Mouse (Mus musculus) heart, adult 18-20 months (tissue): Measurements from ENCODE around the gene Plod1. TPM values are rescaled to one million over a fixed set of nuclear protein-coding genes. Genes with fewer than 3 reads are reported as not detected.

Source experiments
- total RNA-seq, 2 experiments: library from RNA; stranded (reverse); gene quantifications; 2 replicates each; pipeline ENCODE4 v1.2.3; 2021

The Plod1 gene
- total RNA-seq, 2 experiments from 2014 or later: 61.0 to 65.3 TPM

Other genes with a start within 250 kb of the Plod1 start
- not detected for gene Zfp534, start 234.2 kb downstream of the Plod1 start, total RNA-seq
- 1 to 10 TPM; 2.1 to 2.2 TPM for gene Zfp984, start 127.0 kb downstream of the Plod1 start, total RNA-seq
- gene Zfp933, start 88.4 kb downstream of the Plod1 start, total RNA-seq: 10 to 100 TPM in 1 of 2 experiments, 1 to 10 TPM in 1; 9.8 to 10.9 TPM
- gene Miip, start 68.0 kb downstream of the Plod1 start, total RNA-seq: 1 to 10 TPM; 4.6 to 7.5 TPM
- 10 to 100 TPM; 17.2 to 22.3 TPM for gene Fv1, start 67.8 kb downstream of the Plod1 start, total RNA-seq
- gene Mfn2, start 32.1 kb downstream of the Plod1 start, total RNA-seq: 100 to 1,000 TPM; 623 to 655 TPM
- gene 2510039O18Rik, start 4.1 kb upstream of the Plod1 start, total RNA-seq: 10 to 100 TPM; 38.1 to 43.1 TPM
- 100 to 1,000 TPM; 170 to 310 TPM for gene Nppb, start 49.0 kb upstream of the Plod1 start, total RNA-seq
- 1,000 to 10,000 TPM; 1,365 to 1,908 TPM for gene Nppa, start 64.0 kb upstream of the Plod1 start, total RNA-seq
- 1 to 10 TPM; 7.8 to 8.0 TPM for gene Clcn6, start 102.1 kb upstream of the Plod1 start, total RNA-seq
- gene Mthfr, start 102.3 kb upstream of the Plod1 start, total RNA-seq: 10 to 100 TPM in 1 of 2 experiments, 1 to 10 TPM in 1; 7.9 to 10.7 TPM
- 10 to 100 TPM; 47.8 to 50.4 TPM for gene Agtrap, start 151.3 kb upstream of the Plod1 start, total RNA-seq
- gene Mad2l2, start 193.6 kb upstream of the Plod1 start, total RNA-seq: 10 to 100 TPM; 12.2 to 14.5 TPM
- gene Draxin, start 193.9 kb upstream of the Plod1 start, total RNA-seq: under 1 TPM; 0.07 to 0.08 TPM
- 10 to 100 TPM; 41.0 to 42.1 TPM for gene Fbxo6, start 215.4 kb upstream of the Plod1 start, total RNA-seq
- 10 to 100 TPM; 22.8 to 23.0 TPM for gene Fbxo44, start 223.7 kb upstream of the Plod1 start, total RNA-seq
- gene Fbxo2, start 223.9 kb upstream of the Plod1 start, total RNA-seq: under 1 TPM; 0.28 to 0.35 TPM